In the genomic region with DNA sequence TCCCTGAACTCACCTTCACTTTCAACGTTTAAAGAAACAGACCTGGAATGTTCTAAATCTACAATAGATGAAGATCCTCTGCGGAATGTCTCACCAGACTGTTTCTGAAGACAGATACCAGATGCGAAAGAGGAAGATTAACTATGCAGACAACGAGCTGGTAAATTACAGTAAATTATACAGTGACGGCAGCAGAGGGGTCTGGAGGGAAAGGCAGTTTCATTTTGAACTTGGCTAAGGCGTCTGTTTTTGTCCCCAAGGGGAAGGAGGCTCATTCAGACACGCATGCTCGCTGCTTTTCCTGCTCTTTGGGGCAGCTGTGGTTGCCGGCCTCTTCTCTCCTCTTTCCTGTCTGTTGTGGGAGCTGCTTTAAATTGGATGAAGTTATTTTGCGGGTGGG, we compare ENCODE assay signal across 9 mouse cellular contexts. TPM values are rescaled to one million over a fixed set of nuclear protein-coding genes. Genes with fewer than 3 reads are reported as not detected.
DNase-seq lines count a peak whose midpoint lies in the region; ATAC-seq and TF ChIP-seq lines count a peak whose summit lies in the region.
"Had no signal": no experiment of that assay in that cellular context is flagged by ENCODE, and none has a peak within 500 bp of the region (broad histone marks: within the 10 kb centered on the region; RNA-seq: fewer than 3 reads in every experiment).

No protein-coding gene starts in this region.

- no peaks in the 10 kb centered on the region for H3K9me3 ChIP-seq in kidney, embryonic 16.5 days (ENCODE audit: low read length)
- no peaks in the 10 kb centered on the region for H3K9me3 ChIP-seq in kidney, embryonic 15.5 days (replicated peaks)
- H3K9me3 ChIP-seq in intestine, postnatal 0 days (ENCODE audit: control insufficient read depth), result no peaks in the 10 kb centered on the region

- 45% methylated on average over 10 of the region's 10 CpGs for WGBS in kidney, embryonic 16.5 days
- 57% methylated on average over 10 of the region's 10 CpGs for WGBS in kidney, embryonic 15.5 days
- WGBS in intestine, postnatal 0 days, result 47% methylated on average over 10 of the region's 10 CpGs

- ATAC-seq in kidney, embryonic 16.5 days (ENCODE audit: low FRiP score, low TSS enrichment), result no peak
- ATAC-seq in kidney, embryonic 15.5 days (replicated peaks; ENCODE audit: low FRiP score), result no peak
- no peak for ATAC-seq in intestine, postnatal 0 days

- no peak overlapping the region for H3K27ac ChIP-seq in kidney, embryonic 16.5 days (ENCODE audit: low read length)
- H3K27ac ChIP-seq in kidney, embryonic 15.5 days, result no peak overlapping the region
- H3K27ac ChIP-seq in intestine, postnatal 0 days (ENCODE audit: low read depth, low read length), result no peak overlapping the region

- no peaks in the 10 kb centered on the region for H3K36me3 ChIP-seq in kidney, embryonic 16.5 days (ENCODE audit: insufficient read depth, low read length)
- no peaks in the 10 kb centered on the region for H3K36me3 ChIP-seq in kidney, embryonic 15.5 days
- no peaks in the 10 kb centered on the region for H3K36me3 ChIP-seq in intestine, postnatal 0 days (ENCODE audit: control insufficient read depth, insufficient read depth)

- no peak overlapping the region for H3K9ac ChIP-seq in kidney, embryonic 16.5 days (replicated peaks; ENCODE audit: low read length)
- no peak overlapping the region for H3K9ac ChIP-seq in kidney, embryonic 15.5 days
- no peak overlapping the region for H3K9ac ChIP-seq in intestine, postnatal 0 days (ENCODE audit: low read depth, low read length)

- H3K4me3 ChIP-seq in kidney, embryonic 16.5 days (ENCODE audit: low read length), result no peak overlapping the region
- H3K4me3 ChIP-seq in kidney, embryonic 15.5 days (replicated peaks), result no peak overlapping the region
- no peak overlapping the region for H3K4me3 ChIP-seq in intestine, postnatal 0 days (ENCODE audit: low read depth, low read length)

- H3K4me2 ChIP-seq in kidney, embryonic 16.5 days (replicated peaks; ENCODE audit: low read depth, low read length), result peak overlapping the region; percentile 17; the same call in 1 of the 2 replicates
- no peak overlapping the region for H3K4me2 ChIP-seq in kidney, embryonic 15.5 days
- peak overlapping the region; percentile 38; the same call in 1 of the 2 replicates for H3K4me2 ChIP-seq in intestine, postnatal 0 days (replicated peaks; ENCODE audit: low read depth)

- 0 out of 2 replicates have a peak, but pooled peaks cover 2% of the 10 kb centered on the region for H3K4me1 ChIP-seq in kidney, embryonic 16.5 days (ENCODE audit: insufficient read depth, low read length)
- no peaks in the 10 kb centered on the region for H3K4me1 ChIP-seq in kidney, embryonic 15.5 days
- H3K4me1 ChIP-seq in intestine, postnatal 0 days (replicated peaks; ENCODE audit: control insufficient read depth, insufficient read depth, low read length), result no peaks in the 10 kb centered on the region

- peak; percentile 6 for DNase-seq in embryo, embryonic 11 days
- no peak for DNase-seq in embryo, embryonic 9.5 days (ENCODE audit: extremely low spot score)
- DNase-seq in B cell, adult 2 months, result peak; percentile 6
- DNase-seq in frontal cortex, adult 2 months (ENCODE audit: extremely low spot score in 1 of 2, low spot score in 1 of 2), result no peak
- DNase-seq in natural killer cell, adult 2 months (ENCODE audit: low spot score in 2 of 2), result no peak
- DNase-seq: thymus, adult 18-20 months had no signal

- no peak for TF ChIP-seq CTCF in intestine, postnatal 0 days (IDR thresholded peaks at IDR 0.05; ENCODE audit: low read depth)

- H3K27me3 ChIP-seq in kidney, embryonic 16.5 days (ENCODE audit: insufficient read depth, low read length), result no peaks in the 10 kb centered on the region
- no peaks in the 10 kb centered on the region for H3K27me3 ChIP-seq in kidney, embryonic 15.5 days
- no peaks in the 10 kb centered on the region for H3K27me3 ChIP-seq in intestine, postnatal 0 days (replicated peaks; ENCODE audit: control insufficient read depth, insufficient read depth, low read length)

RNA-seq across cellular contexts. Expression of gene Mtx3, which starts 15.7 kb away (rescaled TPM):
- 3.4 and 4.2 TPM in 2 replicates for polyA plus RNA-seq in kidney, embryonic 16.5 days (2015; fragmentation: Nextera tagmentation; extraction: Ambion mirVana)
- polyA plus RNA-seq in kidney, embryonic 15.5 days (2015; fragmentation: Nextera tagmentation; extraction: Ambion mirVana), result 3.5 and 4.0 TPM in 2 replicates
- 2.1 and 2.8 TPM in 2 replicates for polyA plus RNA-seq in intestine, postnatal 0 days (2015; fragmentation: Nextera tagmentation; extraction: Ambion mirVana)
- 23.2 and 27.7 TPM in 2 replicates for polyA plus RNA-seq in frontal cortex, adult 2 months (2012; rRNA removed)

RNA-seq across cellular contexts. Expression of gene Thbs4, which starts 34.2 kb away (rescaled TPM):
- 2.1 TPM in 2 replicates for polyA plus RNA-seq in kidney, embryonic 16.5 days (2015; fragmentation: Nextera tagmentation; extraction: Ambion mirVana)
- polyA plus RNA-seq in kidney, embryonic 15.5 days (2015; fragmentation: Nextera tagmentation; extraction: Ambion mirVana), result 2.5 and 2.8 TPM in 2 replicates
- 6.3 and 7.1 TPM in 2 replicates for polyA plus RNA-seq in intestine, postnatal 0 days (2015; fragmentation: Nextera tagmentation; extraction: Ambion mirVana)
- polyA plus RNA-seq in frontal cortex, adult 2 months (2012; rRNA removed), result 2.5 and 3.7 TPM in 2 replicates

Comparison
In these comparisons a context has a peak if more than half of its experiments do, and no peak if none do; other contexts are left out.
1. DNase-seq: peak in embryo, embryonic 11 days (single experiment) and B cell, adult 2 months (2 of 2); none in embryo, embryonic 9.5 days (single experiment), frontal cortex, adult 2 months (0 of 2) and natural killer cell, adult 2 months (0 of 2).